Mouse (Mus musculus) myocyte (in vitro differentiated cells): Measurements from ENCODE around the gene Kcne1. TPM values are rescaled to one million over a fixed set of nuclear protein-coding genes. Genes with fewer than 3 reads are reported as not detected.

Experiments
- H3K27me3 ChIP-seq: one replicate; pipeline ENCODE4 v1.6.1; 2011; ENCODE audit not compliant: control insufficient read depth, insufficient read depth, insufficient read length
- H3K36me3 ChIP-seq: one replicate; pipeline ENCODE4 v1.6.1; 2011; ENCODE audit not compliant: control insufficient read depth, insufficient read depth
- H3K4me2 ChIP-seq: one replicate; pipeline ENCODE4 v1.6.1; 2011; ENCODE audit warnings: low read depth, control low read depth
- H3K4me3 ChIP-seq: one replicate; pipeline ENCODE4 v1.5.1; 2011; ENCODE audit warnings: mild to moderate bottlenecking, control low read depth, moderate library complexity
- H3K79me2 ChIP-seq: one replicate; pipeline ENCODE4 v1.6.1; 2011; ENCODE audit not compliant: control insufficient read depth, insufficient read depth
- H3ac ChIP-seq: one replicate; pipeline ENCODE4 v1.6.1; 2011; ENCODE audit not compliant: control insufficient read depth, insufficient read length
- CEBPB ChIP-seq: IDR thresholded peaks from 2 replicates; pipeline ENCODE4 v1.6.1; 2011; ENCODE audit warnings: mild to moderate bottlenecking, moderate library complexity; ENCODE audit not compliant: poor library complexity, insufficient read depth, severe bottlenecking
- E2F4 ChIP-seq: IDR thresholded peaks from one replicate; pipeline ENCODE4 v1.6.1; 2011; ENCODE audit warnings: mild to moderate bottlenecking, control low read depth, moderate library complexity; ENCODE audit not compliant: insufficient read depth
- MAX ChIP-seq: IDR thresholded peaks from one replicate; pipeline ENCODE4 v1.6.1; 2011; ENCODE audit warnings: low read depth, mild to moderate bottlenecking, control low read depth
- MYOD1 ChIP-seq, 3 experiments: IDR thresholded peaks; one replicate each; pipeline ENCODE4 v1.6.1; 2011; ENCODE audit warnings: control low read depth in 2 of 3, low read depth in 2 of 3, mild to moderate bottlenecking in 2 of 3, moderate library complexity in 1 of 3; ENCODE audit not compliant: insufficient read length in 2 of 3, control insufficient read depth in 1 of 3
- MYOG ChIP-seq, 3 experiments: IDR thresholded peaks; one replicate each; pipeline ENCODE4 v1.6.1; 2011; ENCODE audit warnings: control low read depth in 2 of 3, low read depth in 2 of 3, mild to moderate bottlenecking in 2 of 3; ENCODE audit not compliant: insufficient read length in 2 of 3, control insufficient read depth in 1 of 3, insufficient read depth in 1 of 3
- POLR2A ChIP-seq: IDR thresholded peaks from one replicate; pipeline ENCODE4 v1.6.1; 2011; ENCODE audit warnings: low read depth, mild to moderate bottlenecking, control low read depth, moderate library complexity; ENCODE audit not compliant: insufficient read length
- POLR2AphosphoS2 ChIP-seq: IDR thresholded peaks from one replicate; pipeline ENCODE4 v1.6.1; 2011; ENCODE audit warnings: low read depth, control low read depth; ENCODE audit not compliant: insufficient read length
- REST ChIP-seq: IDR thresholded peaks from one replicate; pipeline ENCODE4 v1.6.1; 2011; ENCODE audit warnings: mild to moderate bottlenecking, control low read depth, moderate library complexity; ENCODE audit not compliant: insufficient read depth, insufficient read length
- SRF ChIP-seq: IDR thresholded peaks from one replicate; pipeline ENCODE4 v1.6.1; 2011; ENCODE audit warnings: low read depth; ENCODE audit not compliant: control insufficient read depth, insufficient read length
- TCF12 ChIP-seq: IDR thresholded peaks from one replicate; pipeline ENCODE4 v1.6.1; 2011; ENCODE audit warnings: mild to moderate bottlenecking, control low read depth; ENCODE audit not compliant: poor library complexity, insufficient read depth, severe bottlenecking
- TCF3 ChIP-seq: IDR thresholded peaks from one replicate; pipeline ENCODE4 v1.6.1; 2011; ENCODE audit warnings: low read depth, control low read depth; ENCODE audit not compliant: insufficient read length
- USF1 ChIP-seq: IDR thresholded peaks from one replicate; pipeline ENCODE4 v1.6.1; 2011; ENCODE audit warnings: low read depth, mild to moderate bottlenecking, control low read depth, moderate library complexity
- polyA plus RNA-seq: library from polyadenylated mRNA; unstranded; fragments of >200 nt; fragmentation: generic; extraction: Trizol; gene quantifications from one replicate; pipeline ENCODE4 v1.2.1, GENCODE M21; 2012; ENCODE audit warnings: missing spikeins

Kcne1 gene
- polyA plus RNA-seq, 1 experiment: not detected

GRCm38 (mm10) chr16:92358734-92359133 lies 534 bp downstream of the Kcne1 start:
- H3K27me3 ChIP-seq: peaks cover 52% of the 10 kb centered on the region
- TF ChIP-seq POLR2AphosphoS2 (no peak), REST (no peak), E2F4 (no peak), CEBPB (no peak), SRF (no peak), MYOD1 (IDR thresholded peaks at IDR 0.05; ENCODE audit: control insufficient read depth in 1 of 3, insufficient read length in 2 of 3, low read depth in 2 of 3) (no peak), MAX (no peak), TCF3 (no peak)
- H3K36me3 ChIP-seq: no peaks in the 10 kb centered on the region
- H3ac ChIP-seq: no peak overlapping the region
- no peak overlapping the region for H3K4me3 ChIP-seq
- H3K79me2 ChIP-seq: no peaks in the 10 kb centered on the region
- H3K4me2 ChIP-seq: no peak overlapping the region

GRCm38 (mm10) chr16:92357566-92357965 lies 1.7 kb downstream of the Kcne1 start:
- no peaks in the 10 kb centered on the region for H3K36me3 ChIP-seq
- no peak overlapping the region for H3K4me3 ChIP-seq
- no peaks in the 10 kb centered on the region for H3K79me2 ChIP-seq
- no peak for TF ChIP-seq SRF
- TF ChIP-seq MAX: no peak
- no peak overlapping the region for H3ac ChIP-seq
- H3K4me2 ChIP-seq: no peak overlapping the region
- peaks cover 51% of the 10 kb centered on the region for H3K27me3 ChIP-seq

DNA sequence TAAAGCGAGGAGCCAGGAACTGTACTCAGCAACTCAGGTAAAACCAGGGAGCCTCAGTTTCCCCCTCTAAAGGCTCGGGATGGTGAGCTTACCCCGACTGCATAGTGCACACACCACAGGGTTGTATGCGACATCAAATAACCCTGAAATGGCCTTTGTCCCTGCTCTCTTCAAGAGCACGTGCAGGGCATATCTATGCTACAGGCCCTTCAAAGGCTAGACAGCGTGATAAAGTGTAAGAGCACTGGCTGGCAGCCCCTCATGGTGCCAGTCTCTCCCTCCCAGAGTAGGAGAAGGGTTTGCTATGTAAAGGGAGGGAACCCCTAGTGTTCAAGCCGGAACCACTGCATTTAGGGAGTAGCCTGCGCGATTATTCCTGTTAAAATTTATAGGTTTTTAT lies 2.2 kb downstream of the Kcne1 start:
- H3K27me3 ChIP-seq: peaks cover 46% of the 10 kb centered on the region
- TF ChIP-seq MAX (no peak), MYOD1 (IDR thresholded peaks at IDR 0.05; ENCODE audit: control insufficient read depth in 1 of 3, insufficient read length in 2 of 3, low read depth in 2 of 3) (no peak), MYOG (IDR thresholded peaks at IDR 0.05; ENCODE audit: control insufficient read depth in 1 of 3, insufficient read depth in 1 of 3, insufficient read length in 2 of 3, low read depth in 2 of 3) (no peak), E2F4 (no peak), REST (no peak), POLR2A (no peak), USF1 (no peak), CEBPB (no peak), POLR2AphosphoS2 (no peak), SRF (no peak), TCF12 (no peak), TCF3 (no peak)
- H3K79me2 ChIP-seq: no peaks in the 10 kb centered on the region
- H3K4me3 ChIP-seq: no peak overlapping the region
- no peak overlapping the region for H3K4me2 ChIP-seq
- H3K36me3 ChIP-seq: no peaks in the 10 kb centered on the region
- H3ac ChIP-seq: no peak overlapping the region

- Histone ChIP-seq H3K4me3 (no peak overlapping the region), H3K4me2 (no peak overlapping the region), H3K79me2 (no peaks in the 10 kb centered on the region), H3ac (no peak overlapping the region), H3K36me3 (no peaks in the 10 kb centered on the region), H3K27me3 (peaks cover 42% of the 10 kb centered on the region)
- TF ChIP-seq TCF12: no peak
- no peak for TF ChIP-seq POLR2A
- TF ChIP-seq POLR2AphosphoS2: no peak
- no peak for TF ChIP-seq USF1
- no peak for TF ChIP-seq MAX
- no peak for TF ChIP-seq E2F4
- TF ChIP-seq MYOG (IDR thresholded peaks at IDR 0.05; ENCODE audit: control insufficient read depth in 1 of 3, insufficient read depth in 1 of 3, insufficient read length in 2 of 3, low read depth in 2 of 3): no peak
- TF ChIP-seq MYOD1 (IDR thresholded peaks at IDR 0.05; ENCODE audit: control insufficient read depth in 1 of 3, insufficient read length in 2 of 3, low read depth in 2 of 3): no peak
- TF ChIP-seq CEBPB: no peak
- TF ChIP-seq REST: no peak
- TF ChIP-seq TCF3: no peak
- no peak for TF ChIP-seq SRF
Observed at GRCm38 (mm10) chr16:92355982-92356381, 3.3 kb downstream of the Kcne1 start.

- Histone ChIP-seq H3ac (no peak overlapping the region), H3K4me2 (no peak overlapping the region), H3K4me3 (no peak overlapping the region), H3K36me3 (no peaks in the 10 kb centered on the region), H3K79me2 (no peaks in the 10 kb centered on the region), H3K27me3 (peaks cover 36% of the 10 kb centered on the region)
- TF ChIP-seq POLR2AphosphoS2: no peak
- no peak for TF ChIP-seq REST
- no peak for TF ChIP-seq MYOD1 (IDR thresholded peaks at IDR 0.05; ENCODE audit: control insufficient read depth in 1 of 3, insufficient read length in 2 of 3, low read depth in 2 of 3)
- TF ChIP-seq TCF3: no peak
- no peak for TF ChIP-seq SRF
- TF ChIP-seq POLR2A: no peak
- TF ChIP-seq E2F4: no peak
- no peak for TF ChIP-seq MAX
- no peak for TF ChIP-seq CEBPB
- TF ChIP-seq MYOG (IDR thresholded peaks at IDR 0.05; ENCODE audit: control insufficient read depth in 1 of 3, insufficient read depth in 1 of 3, insufficient read length in 2 of 3, low read depth in 2 of 3): no peak
- no peak for TF ChIP-seq TCF12
- TF ChIP-seq USF1: no peak
Observed at GRCm38 (mm10) chr16:92355366-92355765, 3.9 kb downstream of the Kcne1 start.
